Mouse (Mus musculus) spleen, adult 12 weeks (tissue): ENCODE results near the gene Prpmp5.
"Not testable (repeated sequence)": the region's sequence is repeated elsewhere in the genome, so short reads cannot be mapped to it uniquely, and the experiment has no call there.

ENCODE experiments used
- DNase-seq: peaks from one replicate; pipeline ENCODE4 v3.0.0; 2022; ENCODE audit warnings: low spot score

Prpmp5 gene

DNA sequence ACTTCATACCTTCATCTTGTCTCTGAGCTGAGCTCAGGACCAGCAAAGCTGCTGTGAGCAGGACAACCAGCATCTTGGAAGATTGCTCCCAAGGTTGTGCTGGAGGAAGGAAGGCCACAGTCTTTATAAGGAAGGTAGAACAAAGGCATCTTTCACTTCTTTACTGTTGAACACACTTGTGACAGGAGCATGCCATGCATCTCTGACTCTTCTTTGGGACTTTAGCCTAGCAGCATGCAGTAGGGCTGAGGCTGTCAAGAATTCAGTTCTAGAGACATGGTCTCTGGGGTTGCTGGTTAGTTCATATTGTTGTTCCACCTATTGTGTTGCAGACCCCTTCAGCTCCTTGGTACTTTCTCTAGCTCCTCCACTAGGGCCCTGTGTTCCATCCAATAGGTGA lies at the start of gene Prpmp5:
Prpmp5 (minus strand) TSS at position 101 of the 400 bp plus-strand sequence.
- not testable (repeated sequence) for DNase-seq

DNA sequence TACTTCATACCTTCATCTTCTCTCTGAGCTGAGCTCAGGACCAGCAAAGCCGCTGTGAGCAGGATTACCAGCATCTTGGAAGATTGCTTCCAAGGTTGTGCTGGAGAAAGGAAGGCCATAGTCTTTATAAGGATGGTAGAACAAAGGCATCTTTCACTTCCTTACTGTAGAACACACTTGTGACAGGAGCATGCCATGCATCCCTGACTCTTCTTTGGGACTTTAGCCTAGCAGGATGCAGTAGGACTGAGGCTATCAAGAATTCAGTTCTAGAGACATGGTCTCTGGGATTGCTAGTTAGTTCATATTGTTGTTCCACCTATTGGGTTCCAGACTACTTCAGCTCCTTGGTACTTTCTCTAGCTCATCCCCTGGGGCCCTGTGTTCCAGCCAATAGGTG lies 49.5 kb upstream of the Prpmp5 start, which contains the start of gene Gm8882:
Gm8882 (minus strand) TSS at position 101 of the 400 bp plus-strand sequence.
- not testable (repeated sequence) for DNase-seq
